Mouse (Mus musculus): ENCODE data around the gene Dok4.
"Not testable (repeated sequence)": the region's sequence is repeated elsewhere in the genome, so short reads cannot be mapped to it uniquely, and the experiment has no call there.

Gene Dok4

DNA sequence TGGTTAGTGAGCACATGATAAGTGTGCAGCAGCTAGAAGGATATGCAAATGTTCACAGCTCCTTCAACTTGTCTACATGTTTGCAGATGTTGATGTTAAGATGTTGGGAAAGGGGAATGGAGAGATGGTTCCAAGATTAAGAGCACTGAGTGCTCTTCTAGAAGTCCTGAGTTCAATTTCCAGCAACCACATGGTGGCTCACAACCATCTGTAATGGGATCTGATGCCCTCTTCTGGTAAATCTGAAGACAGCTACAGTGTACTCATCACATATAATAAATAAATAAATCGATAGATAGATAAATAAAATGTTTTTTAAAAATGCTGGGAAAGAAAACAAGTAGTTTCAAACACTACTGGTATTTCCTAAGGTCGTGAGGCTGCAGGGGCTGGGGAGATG, 34.9 kb downstream of the Dok4 start:
- no peak for DNase-seq (ENCODE audit: low spot score in 2 of 2)

DNA sequence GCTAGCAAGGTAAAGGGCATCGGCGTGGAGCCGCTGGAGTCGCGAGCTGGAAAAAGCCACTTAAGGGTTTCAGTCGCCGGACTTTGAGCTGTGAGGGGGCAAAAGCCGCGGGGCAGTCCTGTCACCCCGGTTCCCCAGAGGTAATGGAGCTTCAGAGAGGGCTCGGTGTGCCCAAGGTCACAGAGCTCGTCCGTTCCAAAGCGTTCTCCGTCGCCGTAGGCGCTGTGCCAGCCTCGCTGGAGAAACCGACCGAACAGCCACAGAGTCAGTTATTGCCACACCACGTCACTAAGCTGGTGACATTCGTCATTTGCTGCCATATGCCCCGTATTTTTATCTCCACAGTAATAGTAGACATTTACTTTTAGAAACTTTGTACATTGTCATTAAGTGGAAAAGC, 37.5 kb downstream of the Dok4 start:
- peak in 1 of 2 experiments; percentile 77 for DNase-seq (ENCODE audit: low spot score in 2 of 2)

DNA sequence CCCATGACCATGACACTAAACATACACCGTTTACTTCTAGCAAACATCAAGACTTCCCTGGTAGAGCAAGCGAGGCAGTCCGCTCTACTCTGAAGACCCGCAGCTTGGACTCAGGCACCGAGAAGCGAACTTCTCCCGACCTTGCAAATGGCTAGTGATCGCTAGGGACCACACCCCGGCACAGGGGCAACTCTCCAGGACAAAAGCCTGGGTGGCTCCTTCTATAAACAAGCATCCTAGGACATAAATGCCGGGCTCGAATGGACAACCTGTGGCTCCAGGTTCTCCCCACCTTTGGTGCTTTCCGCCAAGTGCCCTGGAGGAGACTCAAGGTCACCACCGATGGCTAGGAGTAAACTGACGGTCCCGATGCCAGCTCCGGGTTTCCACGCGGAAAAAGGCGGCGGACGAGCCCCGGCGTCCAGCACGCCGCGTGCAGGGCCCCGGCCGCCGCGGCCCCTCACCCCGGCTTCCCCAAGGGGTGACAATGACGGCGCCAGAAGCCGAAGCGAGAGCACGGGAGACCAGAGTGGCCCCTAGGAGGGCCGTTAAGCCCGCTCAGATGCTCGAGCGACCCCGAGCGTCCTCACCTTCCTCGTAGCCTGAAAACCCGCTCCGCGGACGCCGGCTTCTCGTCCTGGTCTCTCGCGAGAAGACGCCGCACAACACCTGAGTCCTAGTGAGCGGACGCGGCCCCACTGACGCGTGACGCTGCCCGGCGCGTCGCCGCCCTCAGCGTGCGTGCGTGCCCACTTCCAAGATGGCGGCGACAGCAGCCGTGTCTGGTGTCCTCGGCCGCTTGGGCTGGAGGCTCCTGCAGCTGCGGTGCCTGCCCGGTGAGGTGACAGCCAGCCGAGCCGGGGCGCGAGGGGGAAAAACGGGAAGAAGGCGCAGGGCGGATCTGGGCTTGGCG, 38.2 kb downstream of the Dok4 start, which contains the start of the genes Coq9 and Ciapin1:
Coq9 (plus strand) TSS at position 660 of the 913 bp plus-strand sequence.
Ciapin1 (minus strand) TSS at position 697 of the 913 bp plus-strand sequence.
- peak; percentile 91 to 95 for DNase-seq (ENCODE audit: low spot score in 2 of 2)

DNA sequence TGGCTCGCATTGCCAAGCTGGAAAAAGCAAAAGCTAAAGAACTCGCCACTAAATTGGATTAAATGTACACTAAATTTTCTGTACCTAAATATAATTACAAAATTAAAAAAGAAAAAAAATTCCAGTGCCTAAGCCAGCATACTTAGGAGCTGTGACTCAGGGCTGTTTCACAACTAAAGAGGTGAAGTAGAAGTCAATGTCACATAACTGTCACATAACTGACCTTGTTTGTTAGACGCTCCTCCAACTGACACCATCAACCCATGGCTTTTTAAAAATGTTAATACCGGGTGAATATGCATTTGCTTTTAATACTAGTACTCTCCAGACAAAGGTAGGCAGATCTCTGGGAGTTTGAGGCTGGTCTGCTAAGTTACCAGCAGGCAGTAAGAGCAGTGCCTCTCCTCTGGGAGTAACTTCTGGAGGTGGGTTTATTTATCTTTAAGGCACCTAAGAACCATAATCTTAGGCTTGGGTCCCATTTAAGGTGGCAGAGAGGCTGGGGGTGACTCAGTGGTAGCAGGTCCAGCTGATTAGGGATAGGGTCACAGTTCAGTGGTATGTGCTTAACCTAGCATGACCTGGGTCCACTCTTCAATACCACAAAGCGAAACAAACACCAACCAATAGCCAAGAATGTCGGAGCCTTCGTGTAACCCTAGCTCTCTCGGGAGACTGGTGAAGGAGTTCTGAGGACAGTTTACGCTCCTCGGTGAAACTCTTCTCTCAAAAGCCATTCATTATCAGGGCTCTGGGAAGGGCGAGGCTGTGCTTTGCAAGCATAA, 39.5 kb downstream of the Dok4 start:
- no peak for DNase-seq (ENCODE audit: low spot score in 2 of 2)

DNA sequence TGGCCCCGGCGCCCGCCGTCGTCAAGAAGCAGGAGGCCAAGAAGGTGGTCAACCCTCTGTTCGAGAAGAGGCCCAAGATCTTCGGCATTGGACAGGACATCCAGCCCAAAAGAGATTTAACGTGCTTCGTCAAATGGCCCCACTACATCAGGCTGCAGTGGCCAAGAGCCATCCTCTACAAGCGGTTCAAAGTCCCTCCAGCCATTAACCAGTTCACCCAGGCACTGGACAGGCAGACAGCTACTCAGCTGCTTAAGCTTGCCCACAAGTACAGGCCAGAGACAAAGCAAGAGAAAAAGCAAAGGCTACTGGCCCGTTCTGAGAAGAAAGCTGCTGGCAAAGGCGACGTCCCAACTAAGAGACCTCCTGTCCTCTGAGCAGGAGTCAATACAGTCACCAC, 40.4 kb downstream of the Dok4 start:
- DNase-seq (ENCODE audit: low spot score in 2 of 2), result not testable (repeated sequence)

DNA sequence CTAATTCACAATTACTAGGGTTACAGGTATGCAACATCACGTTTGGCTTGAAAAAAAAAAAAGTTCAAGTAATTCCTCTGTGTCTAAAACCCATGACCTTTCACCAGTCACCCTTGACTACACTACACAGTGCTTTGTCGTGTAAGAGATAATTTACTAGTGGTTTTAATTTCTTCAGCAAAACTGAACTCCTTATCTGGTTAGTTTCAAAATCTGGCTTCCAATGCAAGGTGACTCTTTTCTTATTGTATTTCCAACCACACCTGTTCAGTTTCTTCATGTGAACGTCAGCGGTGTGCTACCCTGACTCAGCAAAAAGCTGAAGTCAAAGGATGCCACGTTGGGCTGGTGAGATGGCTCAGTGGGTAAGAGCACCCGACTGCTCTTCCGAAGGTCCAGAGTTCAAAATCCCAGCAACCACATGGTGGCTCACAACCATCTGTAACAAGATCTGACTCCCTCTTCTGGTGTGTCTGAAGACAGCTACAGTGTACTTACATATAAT, 42.2 kb downstream of the Dok4 start:
- DNase-seq (ENCODE audit: low spot score in 2 of 2), result not testable (repeated sequence)

DNA sequence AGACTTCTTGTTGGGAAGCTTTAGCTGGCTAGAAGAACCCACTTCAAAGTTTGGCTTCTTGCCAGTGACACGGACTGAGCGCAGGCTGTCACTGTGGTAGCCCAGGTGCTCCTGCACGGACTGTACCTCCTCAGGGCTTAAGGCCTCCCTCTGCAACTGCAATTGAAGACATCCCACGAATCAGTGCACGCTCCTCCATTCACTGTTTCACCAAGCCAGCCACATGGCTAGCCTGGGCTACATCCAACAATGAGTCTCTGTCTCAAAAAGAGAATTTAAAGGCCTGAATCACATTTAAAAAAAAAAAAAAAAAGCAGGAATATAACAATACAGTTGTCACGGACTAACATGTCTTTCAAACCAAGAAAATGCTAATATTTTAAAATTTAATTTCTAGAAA, 47.8 kb downstream of the Dok4 start:
- DNase-seq (ENCODE audit: low spot score in 2 of 2), result no peak

DNA sequence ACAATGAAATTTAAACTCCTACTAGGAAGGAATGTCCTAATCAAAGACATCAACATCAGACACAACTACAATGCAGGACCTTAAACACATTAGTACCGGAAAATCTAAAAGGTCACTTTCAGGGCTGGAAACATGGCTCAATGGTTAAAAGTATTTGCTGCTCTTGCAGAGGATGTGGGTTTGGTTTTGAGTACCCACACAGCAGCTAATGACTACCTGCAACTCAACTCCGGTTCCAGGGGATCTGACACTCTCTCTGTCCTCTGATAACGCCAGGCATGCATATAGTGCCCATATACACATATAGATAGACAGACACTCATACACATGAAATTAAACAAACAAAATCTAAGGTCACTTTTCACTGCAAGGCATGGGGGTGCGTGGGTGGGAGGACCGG, 49.9 kb downstream of the Dok4 start:
- no peak for DNase-seq (ENCODE audit: low spot score in 2 of 2)

DNA sequence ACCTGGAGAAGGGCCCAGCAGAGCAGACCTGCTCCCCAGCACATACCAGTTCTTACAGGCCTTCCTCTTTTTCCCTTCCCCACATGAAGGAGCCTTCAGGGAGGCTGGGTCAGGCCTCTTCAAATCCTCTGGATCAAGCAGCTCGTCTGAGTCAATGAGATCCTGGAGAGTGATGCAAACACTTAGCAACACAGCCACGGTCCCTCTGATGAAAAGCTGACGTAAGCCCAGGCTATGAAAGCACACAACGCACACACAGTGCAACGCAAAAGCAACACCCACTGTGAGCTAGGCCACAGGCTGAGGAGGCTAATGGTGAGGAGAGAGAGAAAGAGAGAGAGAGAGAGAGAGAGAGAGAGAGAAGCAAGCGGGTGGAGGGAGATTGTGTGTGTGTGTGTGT, 51.0 kb downstream of the Dok4 start:
- DNase-seq (ENCODE audit: low spot score in 2 of 2), result no peak

DNA sequence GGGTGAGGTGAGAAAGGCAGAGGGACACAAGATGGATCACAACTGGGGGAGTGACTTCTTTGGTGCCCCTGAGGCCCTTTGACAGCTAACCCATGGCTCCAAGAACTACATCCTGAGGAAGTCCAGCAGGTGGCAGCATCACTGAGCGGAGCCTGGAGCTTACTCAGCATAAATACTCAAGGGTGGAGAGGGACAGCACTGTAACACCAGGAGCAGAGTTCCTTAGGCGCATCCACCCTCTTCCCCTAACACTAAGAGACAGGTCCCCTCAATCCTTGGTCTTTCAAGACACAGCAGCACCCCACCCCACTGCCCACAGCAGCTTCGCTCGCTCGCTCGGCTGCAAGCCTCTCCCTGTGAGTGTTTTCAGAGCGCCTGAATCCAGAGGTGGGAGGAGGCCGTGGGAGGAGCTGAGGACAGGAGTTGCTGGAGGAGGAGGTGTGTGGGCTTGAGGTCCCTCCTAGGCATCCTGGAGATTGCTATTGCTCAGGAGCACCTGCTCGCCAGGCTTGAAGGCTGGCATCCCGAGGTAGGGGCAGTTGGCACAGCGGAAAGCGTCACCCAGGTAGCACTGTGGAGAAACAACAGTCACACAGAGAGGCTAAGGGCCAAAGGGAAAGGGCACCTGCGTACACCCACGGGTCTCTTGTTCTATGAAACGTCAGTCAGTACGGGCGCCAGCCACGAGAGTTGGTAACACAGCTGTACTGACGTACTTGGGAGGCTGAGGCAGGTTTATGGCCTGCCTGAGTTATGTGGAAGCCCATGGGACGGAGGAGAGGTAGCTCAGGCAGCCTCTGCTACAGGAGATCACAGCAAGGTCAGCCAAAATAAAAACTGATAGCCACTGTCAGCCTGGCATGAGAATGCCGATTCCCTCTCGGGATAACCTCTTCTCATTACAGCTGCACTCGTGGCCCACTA, 53.2 kb downstream of the Dok4 start:
- peak; percentile 39 to 52 for DNase-seq (ENCODE audit: low spot score in 2 of 2)

DNA sequence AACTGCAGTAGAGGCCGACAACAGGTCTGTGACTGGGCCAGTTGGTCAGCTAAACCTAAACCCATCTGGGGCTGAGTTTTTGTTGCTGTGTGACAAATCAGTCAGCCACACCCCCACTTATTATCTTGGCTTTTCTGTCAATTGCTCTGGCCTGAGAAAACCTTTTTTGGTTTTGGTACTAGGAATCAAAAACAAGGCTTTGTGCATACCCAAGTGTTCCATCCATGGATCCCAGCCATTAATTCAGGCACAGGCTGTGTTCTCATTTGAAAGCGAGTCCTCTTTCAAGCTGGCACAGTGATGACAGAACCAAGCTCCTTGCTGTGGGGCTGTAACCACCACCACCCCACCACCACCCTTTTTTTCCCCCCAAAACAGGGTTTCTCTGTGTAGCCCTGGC, 54.7 kb downstream of the Dok4 start:
- DNase-seq (ENCODE audit: low spot score in 2 of 2), result no peak

DNA sequence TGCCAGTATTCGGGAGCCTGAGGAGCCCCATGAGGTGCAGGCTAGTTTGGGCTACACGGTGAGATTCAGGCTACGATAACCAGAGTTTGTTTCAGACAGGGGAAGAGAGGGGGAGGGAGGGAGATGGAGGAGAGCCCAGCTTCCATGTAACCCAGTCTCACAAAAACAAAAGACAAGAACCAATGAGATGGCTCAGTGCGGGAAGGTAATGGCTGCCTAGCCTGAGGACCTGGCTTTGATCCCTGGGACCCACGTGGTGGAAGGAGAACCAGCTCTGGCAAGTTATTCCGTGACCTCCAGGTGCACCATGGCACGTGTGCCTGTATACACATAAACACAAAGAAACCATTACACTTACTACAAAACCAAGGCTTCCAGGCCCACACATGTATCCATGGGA, 55.6 kb downstream of the Dok4 start:
- DNase-seq (ENCODE audit: low spot score in 2 of 2), result no peak

DNA sequence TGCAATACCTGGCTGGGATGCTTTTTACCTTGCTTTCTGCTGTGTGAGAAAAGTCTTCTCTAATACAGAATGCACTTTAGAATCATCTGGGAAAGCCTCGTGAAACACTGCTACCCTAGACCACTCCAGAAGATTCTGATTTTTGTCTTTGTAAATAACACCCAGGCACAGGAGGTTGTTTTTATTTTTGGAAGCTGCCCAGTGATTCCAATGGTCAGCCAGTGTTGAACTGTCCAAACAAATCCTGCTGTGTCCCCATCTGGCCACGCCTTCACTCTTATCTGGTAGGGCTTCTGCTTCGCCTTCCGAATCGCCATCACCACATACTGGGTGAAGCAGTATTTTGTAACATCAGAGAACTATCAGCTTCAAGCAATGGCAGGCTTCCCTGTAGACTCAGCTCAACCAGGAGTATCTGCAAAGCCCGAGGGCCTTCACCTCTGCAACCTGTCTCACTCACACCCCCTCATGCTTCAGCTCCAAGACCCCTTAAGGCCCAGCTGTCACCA, 56.4 kb downstream of the Dok4 start:
- DNase-seq (ENCODE audit: low spot score in 2 of 2), result no peak

DNA sequence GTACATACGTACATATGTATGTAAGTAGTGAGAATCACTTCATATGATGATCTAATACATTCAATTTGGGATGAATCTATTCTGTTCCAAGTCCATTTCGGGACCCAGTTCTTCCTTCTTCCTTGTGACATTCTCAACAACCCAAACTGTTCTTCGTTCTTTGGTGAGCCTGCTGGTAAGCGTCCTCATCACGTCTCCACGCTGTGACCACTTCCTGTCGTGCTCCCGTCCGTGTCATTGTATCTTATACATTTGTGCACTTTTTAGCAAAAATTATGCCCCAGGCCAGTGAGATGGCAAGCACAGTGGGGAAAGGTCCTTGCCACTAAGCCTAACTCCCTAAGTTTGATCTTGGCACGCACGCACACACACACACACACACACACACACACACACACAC, 58.2 kb downstream of the Dok4 start:
- DNase-seq (ENCODE audit: low spot score in 2 of 2), result no peak

DNA sequence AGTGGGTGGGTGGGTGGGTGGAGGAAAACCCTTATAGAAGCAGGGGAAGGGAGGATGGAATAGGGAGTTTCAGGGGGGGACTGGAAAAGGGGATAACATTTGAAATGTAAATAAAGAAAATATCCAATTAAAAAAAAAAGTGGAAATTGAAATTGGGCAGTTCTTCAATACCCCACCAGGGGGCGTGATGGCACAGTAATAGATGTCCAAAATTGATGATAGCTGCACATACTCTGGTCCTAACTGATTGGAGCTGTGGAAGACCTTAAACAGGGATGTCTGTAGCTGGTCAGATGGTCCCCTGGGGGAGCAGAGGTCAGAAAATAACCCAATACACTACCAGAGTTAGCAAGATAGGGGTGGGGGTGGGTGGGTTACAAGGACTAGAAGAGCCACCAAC, 61.6 kb downstream of the Dok4 start:
- no peak for DNase-seq (ENCODE audit: low spot score in 2 of 2)

All from urinary bladder, postnatal 36 days (tissue).